In genomic region chr12:80270924-80271323, GRCm38 (mm10) we compare ENCODE assay signal across 11 mouse cellular contexts. TPM values are rescaled to one million over a fixed set of nuclear protein-coding genes. Genes with fewer than 3 reads are reported as not detected.
DNase-seq lines count a peak whose midpoint lies in the region; ATAC-seq and TF ChIP-seq lines count a peak whose summit lies in the region.
"Had no signal": no experiment of that assay in that cellular context is flagged by ENCODE, and none has a peak within 500 bp of the region (broad histone marks: within the 10 kb centered on the region; RNA-seq: fewer than 3 reads in every experiment).

No protein-coding gene starts in this region.

- no peak for DNase-seq in kidney, postnatal 0 days (ENCODE audit: low spot score)
- DNase-seq in kidney, postnatal 10 days = no peak
- DNase-seq in thymus, postnatal 14 days = peak; percentile 43
- no peak for DNase-seq in thymus, postnatal 0 days (ENCODE audit: low spot score)
- DNase-seq in embryonic facial prominence, embryonic 11.5 days (ENCODE audit: low spot score) = peak; percentile 31
- DNase-seq in testis, postnatal 14 days (ENCODE audit: low spot score) = peak; percentile 20
- no peak for DNase-seq in frontal cortex, postnatal 36 days (ENCODE audit: low spot score in 2 of 2)
- DNase-seq: forebrain, postnatal 0 days had no signal

- no peaks in the 10 kb centered on the region for H3K27me3 ChIP-seq in kidney, postnatal 0 days (ENCODE audit: insufficient read depth, low read length)
- no peaks in the 10 kb centered on the region for H3K27me3 ChIP-seq in embryonic facial prominence, embryonic 11.5 days (ENCODE audit: control insufficient read depth, insufficient read depth, low read length)
- H3K27me3 ChIP-seq: hindbrain, embryonic 15.5 days; neural tube, embryonic 13.5 days had no signal

- TF ChIP-seq CTCF in kidney, postnatal 0 days (IDR thresholded peaks at IDR 0.05; ENCODE audit: low read depth) = no peak

- WGBS in kidney, postnatal 0 days = 16% methylated on average over 3 of the region's 3 CpGs
- WGBS in embryonic facial prominence, embryonic 11.5 days = 4% methylated on average over 3 of the region's 3 CpGs

- H3K9me3 ChIP-seq in kidney, postnatal 0 days (replicated peaks; ENCODE audit: low read length) = no peaks in the 10 kb centered on the region
- no peaks in the 10 kb centered on the region for H3K9me3 ChIP-seq in embryonic facial prominence, embryonic 11.5 days (replicated peaks; ENCODE audit: control insufficient read depth, low read length)
- H3K9me3 ChIP-seq: hindbrain, embryonic 15.5 days; neural tube, embryonic 13.5 days had no signal

- peaks cover 10% of the 10 kb centered on the region; the same call in 1 of the 2 replicates for H3K4me1 ChIP-seq in kidney, postnatal 0 days (replicated peaks; ENCODE audit: insufficient read depth, low read length)
- H3K4me1 ChIP-seq in embryonic facial prominence, embryonic 11.5 days (ENCODE audit: control insufficient read depth, insufficient read depth, low read length) = peaks cover 5% of the 10 kb centered on the region

- H3K4me2 ChIP-seq in kidney, postnatal 0 days (ENCODE audit: low read length) = no peak overlapping the region
- H3K4me2 ChIP-seq in embryonic facial prominence, embryonic 11.5 days (ENCODE audit: low read depth, low read length) = no peak overlapping the region
- H3K4me2 ChIP-seq: hindbrain, embryonic 15.5 days; neural tube, embryonic 13.5 days had no signal

- H3K36me3 ChIP-seq in kidney, postnatal 0 days (ENCODE audit: insufficient read depth, low read length) = no peaks in the 10 kb centered on the region
- H3K36me3 ChIP-seq in embryonic facial prominence, embryonic 11.5 days (replicated peaks; ENCODE audit: control insufficient read depth, insufficient read depth, low read depth, low read length) = no peaks in the 10 kb centered on the region
- H3K36me3 ChIP-seq: hindbrain, embryonic 15.5 days; neural tube, embryonic 13.5 days had no signal

- H3K9ac ChIP-seq in kidney, postnatal 0 days (ENCODE audit: low read depth, low read length) = no peak overlapping the region
- no peak overlapping the region; the same call in 1 of the 2 replicates for H3K9ac ChIP-seq in embryonic facial prominence, embryonic 11.5 days (replicated peaks; ENCODE audit: low read length)
- H3K9ac ChIP-seq: forebrain, postnatal 0 days; hindbrain, embryonic 15.5 days; neural tube, embryonic 13.5 days had no signal

- H3K27ac ChIP-seq in kidney, postnatal 0 days = peak overlapping the region; percentile 31; the same call in 1 of the 2 replicates
- H3K27ac ChIP-seq in embryonic facial prominence, embryonic 11.5 days (replicated peaks; ENCODE audit: low read depth, low read length) = no peak overlapping the region
- H3K27ac ChIP-seq: hindbrain, embryonic 15.5 days; neural tube, embryonic 13.5 days had no signal

- no peak overlapping the region for H3K4me3 ChIP-seq in kidney, postnatal 0 days (replicated peaks; ENCODE audit: low read depth, low read length)
- H3K4me3 ChIP-seq in embryonic facial prominence, embryonic 11.5 days (ENCODE audit: low read depth, low read length) = no peak overlapping the region
- H3K4me3 ChIP-seq: hindbrain, embryonic 15.5 days; neural tube, embryonic 13.5 days had no signal

- ATAC-seq in kidney, postnatal 0 days (replicated peaks; ENCODE audit: low FRiP score, low read depth) = no peak
- ATAC-seq in embryonic facial prominence, embryonic 11.5 days (replicated peaks; ENCODE audit: insufficient number of reproducible peaks, low FRiP score, low TSS enrichment, low read depth) = no peak
- no peak for ATAC-seq in CD4-positive, CD25-positive, alpha-beta regulatory T cell, adult 4 months
- ATAC-seq: forebrain, postnatal 0 days had no signal

RNA-seq across cellular contexts. Expression of gene Actn1, which starts 10.8 kb away (rescaled TPM):
- polyA plus RNA-seq in kidney, postnatal 0 days (2015; fragmentation: Nextera tagmentation; extraction: Ambion mirVana) = 32.5 and 37.1 TPM in 2 replicates
- 36.9 and 41.0 TPM in 2 replicates for polyA plus RNA-seq in thymus, postnatal 0 days (2015; fragmentation: Nextera tagmentation; extraction: Ambion mirVana)
- polyA plus RNA-seq in embryonic facial prominence, embryonic 11.5 days (2014; fragmentation: Nextera tagmentation; extraction: Ambion mirVana) = 34.6 and 34.8 TPM in 2 replicates
- 10 to 100 TPM; 47.8 to 47.9 TPM for polyA plus RNA-seq in CD4-positive, CD25-positive, alpha-beta regulatory T cell, adult 4 months (2017; shearing (Covaris generic))

Comparison
In these comparisons a context has a peak if more than half of its experiments do, and no peak if none do; other contexts are left out.
1. DNase-seq: peak in thymus, postnatal 14 days (single experiment), embryonic facial prominence, embryonic 11.5 days (single experiment) and testis, postnatal 14 days (single experiment); none in kidney, postnatal 0 days (single experiment), kidney, postnatal 10 days (single experiment), thymus, postnatal 0 days (single experiment) and frontal cortex, postnatal 36 days (0 of 2).